Mouse (Mus musculus) embryonic facial prominence, embryonic 15.5 days (tissue): ENCODE data around the gene Mindy2. TPM values are rescaled to one million over a fixed set of nuclear protein-coding genes. Genes with fewer than 3 reads are reported as not detected.
A peak's percentile ranks its signal among the peaks of the same experiment; 100 is the strongest.

ENCODE experiments used
- ATAC-seq: fragments of 200-750 bp; cut with Nextera tagmentation; 2 replicates; pipeline ENCODE4 v1.8.0; 2017; ENCODE audit warnings: low read depth, moderate TSS enrichment; ENCODE audit not compliant: insufficient number of reproducible peaks, low FRiP score, low TSS enrichment
- H3K27ac ChIP-seq: fragments of 300-500 bp; sonication (generic); replicated peaks from 2 replicates; pipeline ENCODE4 v1.5.1; 2015; ENCODE audit warnings: mild to moderate bottlenecking, inconsistent platforms
- H3K27me3 ChIP-seq: fragments of 300-500 bp; sonication (generic); 2 replicates; pipeline ENCODE4 v1.6.1; 2015; ENCODE audit warnings: inconsistent platforms
- H3K36me3 ChIP-seq: fragments of 300-500 bp; sonication (generic); 2 replicates; pipeline ENCODE4 v1.6.1; 2015; ENCODE audit warnings: mild to moderate bottlenecking, inconsistent platforms
- H3K4me1 ChIP-seq: fragments of 300-500 bp; sonication (generic); 2 replicates; pipeline ENCODE4 v1.6.1; 2015; ENCODE audit warnings: inconsistent platforms
- H3K4me2 ChIP-seq: fragments of 300-500 bp; sonication (generic); replicated peaks from 2 replicates; pipeline ENCODE4 v1.6.1; 2015; ENCODE audit warnings: mild to moderate bottlenecking, inconsistent platforms
- H3K4me3 ChIP-seq: fragments of 300-500 bp; sonication (generic); replicated peaks from 2 replicates; pipeline ENCODE4 v1.5.1; 2015; ENCODE audit warnings: mild to moderate bottlenecking, inconsistent platforms
- H3K9ac ChIP-seq: fragments of 300-500 bp; sonication (generic); 2 replicates; pipeline ENCODE4 v1.6.1; 2015; ENCODE audit warnings: inconsistent platforms
- H3K9me3 ChIP-seq: fragments of 300-500 bp; sonication (generic); replicated peaks from 2 replicates; pipeline ENCODE4 v1.6.1; 2016; ENCODE audit warnings: inconsistent platforms
- WGBS: fragments of 180-500 bp; shearing (Covaris S2); methylation state at CpG from one replicate; pipeline ENCODE4 v1.1.7; 2015; 5-methylcytosine and 5-hydroxymethylcytosine counted together
- polyA plus RNA-seq: library from polyadenylated mRNA; unstranded; fragments of >200 nt; fragmentation: Nextera tagmentation; extraction: Ambion mirVana; gene quantifications from 2 replicates; pipeline ENCODE4 v1.2.1, GENCODE M21; 2015

Gene Mindy2
- polyA plus RNA-seq, 1 experiment from 2014 or later = 18.1 TPM

- ATAC-seq = no peak
- Histone ChIP-seq H3K4me2 (no peak overlapping the region), H3K36me3 (no peaks in the 10 kb centered on the region), H3K27me3 (no peaks in the 10 kb centered on the region), H3K4me1 (no peaks in the 10 kb centered on the region), H3K9me3 (no peaks in the 10 kb centered on the region), H3K9ac (no peak overlapping the region), H3K27ac (no peak overlapping the region), H3K4me3 (no peak overlapping the region)
- WGBS = 70% methylated on average over 16 of the region's 16 CpGs
These were observed 8.6 kb upstream of the Mindy2 start for GRCm38 (mm10) chr9:70665372-70666145.

- Histone ChIP-seq H3K4me1 (no peaks in the 10 kb centered on the region), H3K9me3 (no peaks in the 10 kb centered on the region), H3K4me3 (no peak overlapping the region), H3K27me3 (no peaks in the 10 kb centered on the region), H3K27ac (no peak overlapping the region), H3K36me3 (no peaks in the 10 kb centered on the region), H3K4me2 (no peak overlapping the region), H3K9ac (no peak overlapping the region)
- ATAC-seq = no peak
- 75% methylated on average over 4 of the region's 4 CpGs for WGBS
These were observed 7.9 kb upstream of the Mindy2 start for GRCm38 (mm10) chr9:70664847-70665246.

- Histone ChIP-seq H3K4me1 (peaks cover 28% of the 10 kb centered on the region), H3K36me3 (no peaks in the 10 kb centered on the region), H3K27ac (no peak overlapping the region), H3K27me3 (no peaks in the 10 kb centered on the region), H3K9ac (no peak overlapping the region), H3K4me2 (no peak overlapping the region), H3K4me3 (no peak overlapping the region), H3K9me3 (no peaks in the 10 kb centered on the region)
- ATAC-seq = no peak
- WGBS = 61% methylated on average over 2 of the region's 2 CpGs
These were observed 1.3 kb upstream of the Mindy2 start for GRCm38 (mm10) chr9:70658266-70658665.

GRCm38 (mm10) chr9:70656130-70657007 is 605 bp downstream of the Mindy2 start, which contains the start of gene Gm10642:
Gm10642 (plus strand) TSS chr9:70656251.
- H3K4me1 ChIP-seq = peaks cover 35% of the 10 kb centered on the region
- WGBS = under 1% methylated on average over 72 of the region's 72 CpGs
- no peaks in the 10 kb centered on the region for H3K36me3 ChIP-seq
- peak within 1 kb of the TSS; percentile 85 for H3K9ac ChIP-seq
- H3K9me3 ChIP-seq = no peaks in the 10 kb centered on the region
- peak within 1 kb of the TSS; percentile 96 for H3K27ac ChIP-seq
- peak within 1 kb of the TSS; percentile 90 for H3K4me3 ChIP-seq
- H3K27me3 ChIP-seq = no peaks in the 10 kb centered on the region
- peak; percentile 58 for ATAC-seq
- peak within 1 kb of the TSS; percentile 88 for H3K4me2 ChIP-seq

- ATAC-seq = no peak
- H3K27me3 ChIP-seq = no peaks in the 10 kb centered on the region
- peaks cover 35% of the 10 kb centered on the region for H3K4me1 ChIP-seq
- no peaks in the 10 kb centered on the region for H3K9me3 ChIP-seq
- no peak overlapping the region for H3K27ac ChIP-seq
- H3K4me3 ChIP-seq = peak overlapping the region; percentile 90
- H3K4me2 ChIP-seq = peak overlapping the region; percentile 88
- 0 out of 2 replicates have a peak overlapping the region, but pooled peaks have one; percentile 85 for H3K9ac ChIP-seq
- 20% methylated on average over 2 of the region's 2 CpGs for WGBS
- H3K36me3 ChIP-seq = no peaks in the 10 kb centered on the region
These were observed 1.2 kb downstream of the Mindy2 start for GRCm38 (mm10) chr9:70655764-70656129.

- Histone ChIP-seq H3K36me3 (no peaks in the 10 kb centered on the region), H3K9ac (no peak overlapping the region), H3K4me1 (peaks cover 35% of the 10 kb centered on the region), H3K27me3 (no peaks in the 10 kb centered on the region), H3K9me3 (no peaks in the 10 kb centered on the region), H3K27ac (no peak overlapping the region), H3K4me2 (peak overlapping the region; percentile 21), H3K4me3 (peak overlapping the region; percentile 11; the same call in 1 of the 2 replicates)
- no peak for ATAC-seq
- 61% methylated on average over 4 of the region's 4 CpGs for WGBS
These were observed 2.5 kb downstream of the Mindy2 start for GRCm38 (mm10) chr9:70654496-70654895.

GRCm38 (mm10) chr9:70653875-70654274 is 3.1 kb downstream of the Mindy2 start:
- no peak for ATAC-seq
- no peaks in the 10 kb centered on the region for H3K36me3 ChIP-seq
- H3K9me3 ChIP-seq = no peaks in the 10 kb centered on the region
- no peak overlapping the region for H3K9ac ChIP-seq
- H3K27ac ChIP-seq = no peak overlapping the region
- H3K4me3 ChIP-seq = 0 out of 2 replicates have a peak overlapping the region, but pooled peaks have one; percentile 11
- H3K4me1 ChIP-seq = peaks cover 35% of the 10 kb centered on the region
- 74% methylated on average over 2 of the region's 2 CpGs for WGBS
- H3K27me3 ChIP-seq = no peaks in the 10 kb centered on the region
- H3K4me2 ChIP-seq = peak overlapping the region; percentile 21

- WGBS = 41% methylated on average over 2 of the region's 2 CpGs
- Histone ChIP-seq H3K27ac (no peak overlapping the region), H3K27me3 (no peaks in the 10 kb centered on the region), H3K4me1 (peaks cover 31% of the 10 kb centered on the region), H3K4me3 (no peak overlapping the region), H3K9me3 (no peaks in the 10 kb centered on the region), H3K9ac (no peak overlapping the region), H3K4me2 (no peak overlapping the region), H3K36me3 (no peaks in the 10 kb centered on the region)
- ATAC-seq = no peak
These were observed 4.8 kb downstream of the Mindy2 start for GRCm38 (mm10) chr9:70652221-70652620.

- H3K4me1 ChIP-seq = peaks cover 26% of the 10 kb centered on the region
- H3K27ac ChIP-seq = no peak overlapping the region
- no peak for ATAC-seq
- no peak overlapping the region for H3K4me2 ChIP-seq
- H3K27me3 ChIP-seq = no peaks in the 10 kb centered on the region
- no peak overlapping the region for H3K9ac ChIP-seq
- no peaks in the 10 kb centered on the region for H3K9me3 ChIP-seq
- no peaks in the 10 kb centered on the region for H3K36me3 ChIP-seq
- no peak overlapping the region for H3K4me3 ChIP-seq
- 85% methylated on average over 1 of the region's 1 CpGs for WGBS
These were observed 6.0 kb downstream of the Mindy2 start for GRCm38 (mm10) chr9:70650994-70651393.

GRCm38 (mm10) chr9:70650260-70650659 is 6.7 kb downstream of the Mindy2 start:
- no peak overlapping the region for H3K27ac ChIP-seq
- H3K27me3 ChIP-seq = no peaks in the 10 kb centered on the region
- H3K9me3 ChIP-seq = no peaks in the 10 kb centered on the region
- WGBS = 82% methylated on average over 2 of the region's 2 CpGs
- no peak for ATAC-seq
- H3K36me3 ChIP-seq = no peaks in the 10 kb centered on the region
- H3K4me2 ChIP-seq = no peak overlapping the region
- peaks cover 25% of the 10 kb centered on the region for H3K4me1 ChIP-seq
- H3K4me3 ChIP-seq = no peak overlapping the region
- H3K9ac ChIP-seq = no peak overlapping the region

GRCm38 (mm10) chr9:70636748-70637147 is 20.2 kb downstream of the Mindy2 start:
- no peak overlapping the region for H3K4me3 ChIP-seq
- no peak overlapping the region for H3K27ac ChIP-seq
- no peaks in the 10 kb centered on the region for H3K9me3 ChIP-seq
- peaks cover 4% of the 10 kb centered on the region; the same call in 1 of the 2 replicates for H3K36me3 ChIP-seq
- 76% methylated on average over 2 of the region's 2 CpGs for WGBS
- no peak overlapping the region for H3K4me2 ChIP-seq
- ATAC-seq = no peak
- no peaks in the 10 kb centered on the region for H3K27me3 ChIP-seq
- no peak overlapping the region for H3K9ac ChIP-seq
- H3K4me1 ChIP-seq = 0 out of 2 replicates have a peak, but pooled peaks cover 1% of the 10 kb centered on the region
